Mouse (Mus musculus): ENCODE measurements around the gene Ccdc141. TPM values are rescaled to one million over a fixed set of nuclear protein-coding genes. Genes with fewer than 3 reads are reported as not detected.

The Ccdc141 gene
- polyA plus RNA-seq, 1 experiment = 3.8 TPM

- TF ChIP-seq POLR2A (IDR thresholded peaks at IDR 0.05; ENCODE audit: control insufficient read depth, extremely low read depth, insufficient read depth, low read length, poor library complexity) = no peak
- no peak for TF ChIP-seq CTCF (IDR thresholded peaks at IDR 0.05; ENCODE audit: borderline replicate concordance, control insufficient read depth, extremely low read depth, insufficient read depth, low read length, poor library complexity)
- no peak for DNase-seq
- Histone ChIP-seq H3K4me3 (ENCODE audit: control insufficient read depth, insufficient read depth, low read length) (no peak overlapping the region), H3K27ac (ENCODE audit: control insufficient read depth, insufficient read depth, low read length) (no peak overlapping the region), H3K4me1 (replicated peaks; ENCODE audit: control insufficient read depth, insufficient read depth, low read length) (no peaks in the 10 kb centered on the region; the same call in 1 of the 2 replicates), H3K27me3 (ENCODE audit: control insufficient read depth, insufficient read depth, low read length) (no peaks in the 10 kb centered on the region), H3K36me3 (ENCODE audit: control insufficient read depth, insufficient read depth, low read length) (no peaks in the 10 kb centered on the region)
- 94% methylated on average over 3 of the region's 3 CpGs for WGBS
Observed at GRCm38 (mm10) chr2:77164662-77165061, 5.8 kb downstream of the Ccdc141 start.

- WGBS = 90% methylated on average over 3 of the region's 3 CpGs
- no peaks in the 10 kb centered on the region for H3K36me3 ChIP-seq (ENCODE audit: control insufficient read depth, insufficient read depth, low read length)
- H3K27ac ChIP-seq (ENCODE audit: control insufficient read depth, insufficient read depth, low read length) = no peak overlapping the region
Observed at GRCm38 (mm10) chr2:77163381-77163780, 7.1 kb downstream of the Ccdc141 start.

GRCm38 (mm10) chr2:77162135-77162534 lies 8.3 kb downstream of the Ccdc141 start:
- DNase-seq = no peak
- H3K4me1 ChIP-seq (replicated peaks; ENCODE audit: control insufficient read depth, insufficient read depth, low read length) = no peaks in the 10 kb centered on the region
- no peaks in the 10 kb centered on the region for H3K36me3 ChIP-seq (ENCODE audit: control insufficient read depth, insufficient read depth, low read length)
- 91% methylated on average over 3 of the region's 3 CpGs for WGBS
- H3K27ac ChIP-seq (ENCODE audit: control insufficient read depth, insufficient read depth, low read length) = no peak overlapping the region
- TF ChIP-seq CTCF (IDR thresholded peaks at IDR 0.05; ENCODE audit: borderline replicate concordance, control insufficient read depth, extremely low read depth, insufficient read depth, low read length, poor library complexity) = no peak
- TF ChIP-seq POLR2A (IDR thresholded peaks at IDR 0.05; ENCODE audit: control insufficient read depth, extremely low read depth, insufficient read depth, low read length, poor library complexity) = no peak
- no peaks in the 10 kb centered on the region for H3K27me3 ChIP-seq (ENCODE audit: control insufficient read depth, insufficient read depth, low read length)
- H3K4me3 ChIP-seq (ENCODE audit: control insufficient read depth, insufficient read depth, low read length) = no peak overlapping the region

More at GRCm38 (mm10) chr2:77163381-77163780, 7.1 kb downstream of the Ccdc141 start:
- TF ChIP-seq CTCF (IDR thresholded peaks at IDR 0.05; ENCODE audit: borderline replicate concordance, control insufficient read depth, extremely low read depth, insufficient read depth, low read length, poor library complexity) (no peak), POLR2A (IDR thresholded peaks at IDR 0.05; ENCODE audit: control insufficient read depth, extremely low read depth, insufficient read depth, low read length, poor library complexity) (no peak)
- DNase-seq = no peak
- Histone ChIP-seq H3K27me3 (ENCODE audit: control insufficient read depth, insufficient read depth, low read length) (no peaks in the 10 kb centered on the region), H3K4me3 (ENCODE audit: control insufficient read depth, insufficient read depth, low read length) (no peak overlapping the region), H3K4me1 (replicated peaks; ENCODE audit: control insufficient read depth, insufficient read depth, low read length) (no peaks in the 10 kb centered on the region)

GRCm38 (mm10) chr2:77157546-77157945 lies 12.9 kb downstream of the Ccdc141 start:
- DNase-seq = no peak
- WGBS = over 99% methylated on average over 4 of the region's 4 CpGs
- Histone ChIP-seq H3K4me1 (replicated peaks; ENCODE audit: control insufficient read depth, insufficient read depth, low read length) (no peaks in the 10 kb centered on the region), H3K27ac (ENCODE audit: control insufficient read depth, insufficient read depth, low read length) (no peak overlapping the region), H3K36me3 (ENCODE audit: control insufficient read depth, insufficient read depth, low read length) (no peaks in the 10 kb centered on the region), H3K27me3 (ENCODE audit: control insufficient read depth, insufficient read depth, low read length) (no peaks in the 10 kb centered on the region), H3K4me3 (ENCODE audit: control insufficient read depth, insufficient read depth, low read length) (no peak overlapping the region)
- TF ChIP-seq CTCF (IDR thresholded peaks at IDR 0.05; ENCODE audit: borderline replicate concordance, control insufficient read depth, extremely low read depth, insufficient read depth, low read length, poor library complexity) (no peak), POLR2A (IDR thresholded peaks at IDR 0.05; ENCODE audit: control insufficient read depth, extremely low read depth, insufficient read depth, low read length, poor library complexity) (no peak)

GRCm38 (mm10) chr2:77154080-77154479 lies 16.4 kb downstream of the Ccdc141 start:
- Histone ChIP-seq H3K4me1 (replicated peaks; ENCODE audit: control insufficient read depth, insufficient read depth, low read length) (no peaks in the 10 kb centered on the region), H3K36me3 (ENCODE audit: control insufficient read depth, insufficient read depth, low read length) (no peaks in the 10 kb centered on the region), H3K4me3 (ENCODE audit: control insufficient read depth, insufficient read depth, low read length) (no peak overlapping the region), H3K27me3 (ENCODE audit: control insufficient read depth, insufficient read depth, low read length) (no peaks in the 10 kb centered on the region), H3K27ac (ENCODE audit: control insufficient read depth, insufficient read depth, low read length) (no peak overlapping the region)
- DNase-seq = no peak
- TF ChIP-seq POLR2A (IDR thresholded peaks at IDR 0.05; ENCODE audit: control insufficient read depth, extremely low read depth, insufficient read depth, low read length, poor library complexity) = no peak
- TF ChIP-seq CTCF (IDR thresholded peaks at IDR 0.05; ENCODE audit: borderline replicate concordance, control insufficient read depth, extremely low read depth, insufficient read depth, low read length, poor library complexity) = no peak
- WGBS = 75% methylated on average over 4 of the region's 4 CpGs

- DNase-seq = no peak
- TF ChIP-seq CTCF (IDR thresholded peaks at IDR 0.05; ENCODE audit: borderline replicate concordance, control insufficient read depth, extremely low read depth, insufficient read depth, low read length, poor library complexity) = no peak
- no peak for TF ChIP-seq POLR2A (IDR thresholded peaks at IDR 0.05; ENCODE audit: control insufficient read depth, extremely low read depth, insufficient read depth, low read length, poor library complexity)
- Histone ChIP-seq H3K36me3 (ENCODE audit: control insufficient read depth, insufficient read depth, low read length) (no peaks in the 10 kb centered on the region), H3K27me3 (ENCODE audit: control insufficient read depth, insufficient read depth, low read length) (no peaks in the 10 kb centered on the region), H3K4me3 (ENCODE audit: control insufficient read depth, insufficient read depth, low read length) (no peak overlapping the region), H3K4me1 (replicated peaks; ENCODE audit: control insufficient read depth, insufficient read depth, low read length) (no peaks in the 10 kb centered on the region), H3K27ac (ENCODE audit: control insufficient read depth, insufficient read depth, low read length) (no peak overlapping the region)
- WGBS = 97% methylated on average over 8 of the region's 8 CpGs
Observed at GRCm38 (mm10) chr2:77151255-77151654, 19.2 kb downstream of the Ccdc141 start.

- Histone ChIP-seq H3K27me3 (ENCODE audit: control insufficient read depth, insufficient read depth, low read length) (no peaks in the 10 kb centered on the region), H3K4me3 (ENCODE audit: control insufficient read depth, insufficient read depth, low read length) (no peak overlapping the region), H3K4me1 (replicated peaks; ENCODE audit: control insufficient read depth, insufficient read depth, low read length) (no peaks in the 10 kb centered on the region), H3K36me3 (ENCODE audit: control insufficient read depth, insufficient read depth, low read length) (no peaks in the 10 kb centered on the region), H3K27ac (ENCODE audit: control insufficient read depth, insufficient read depth, low read length) (no peak overlapping the region)
- no peak for TF ChIP-seq CTCF (IDR thresholded peaks at IDR 0.05; ENCODE audit: borderline replicate concordance, control insufficient read depth, extremely low read depth, insufficient read depth, low read length, poor library complexity)
- TF ChIP-seq POLR2A (IDR thresholded peaks at IDR 0.05; ENCODE audit: control insufficient read depth, extremely low read depth, insufficient read depth, low read length, poor library complexity) = no peak
- no peak for DNase-seq
- 84% methylated on average over 2 of the region's 2 CpGs for WGBS
Observed at GRCm38 (mm10) chr2:77149576-77149975, 20.9 kb downstream of the Ccdc141 start.
